ENCODE assay signal across 8 mouse cellular contexts in genomic region chr7:131054808-131055370, GRCm38 (mm10). TPM values are rescaled to one million over a fixed set of nuclear protein-coding genes. Genes with fewer than 3 reads are reported as not detected.
DNase-seq lines count a peak whose midpoint lies in the region; TF ChIP-seq lines count a peak whose summit lies in the region.

No protein-coding gene starts in this region.

- no peak overlapping the region for H3K27ac ChIP-seq in bone marrow macrophage, adult 2 months (ENCODE audit: insufficient read depth, low read depth, low read length)

- no peak overlapping the region for H3K4me3 ChIP-seq in lung, adult 2 months (replicated peaks; ENCODE audit: extremely low read depth, low read depth, low read length)
- no peak overlapping the region for H3K4me3 ChIP-seq in bone marrow macrophage, adult 2 months (ENCODE audit: insufficient read depth, low read length)

- H3K4me1 ChIP-seq in lung, adult 2 months (ENCODE audit: control insufficient read depth, insufficient read depth, low read length) = no peaks in the 10 kb centered on the region
- no peaks in the 10 kb centered on the region for H3K4me1 ChIP-seq in bone marrow macrophage, adult 2 months (ENCODE audit: control insufficient read depth, insufficient read depth, low read length)

- TF ChIP-seq CTCF in lung, adult 2 months (IDR thresholded peaks at IDR 0.05; ENCODE audit: insufficient read depth, low read length) = peak; percentile 22; the same call in 1 of the 2 replicates
- TF ChIP-seq CTCF in bone marrow macrophage, adult 2 months (IDR thresholded peaks at IDR 0.05; ENCODE audit: low read depth, low read length) = peak; percentile 44; the same call in 1 of the 2 replicates

- peak; percentile 8 to 9 for DNase-seq in cerebellum, postnatal 36 days
- no peak for DNase-seq in cerebellum, postnatal 4 days (ENCODE audit: low spot score in 2 of 2)
- DNase-seq in lung, adult 2 months = no peak
- DNase-seq in lung, postnatal 4 days = no peak
- DNase-seq in naive thymus-derived CD4-positive, alpha-beta T cell, adult 2 months (ENCODE audit: low read depth) = peak; percentile 62
- DNase-seq in urinary bladder, postnatal 25 days (ENCODE audit: low spot score) = no peak
- no peak for DNase-seq in testis, postnatal 14 days (ENCODE audit: low spot score)

- TF ChIP-seq POLR2A in lung, adult 2 months (IDR thresholded peaks at IDR 0.05; ENCODE audit: borderline replicate concordance, extremely low read depth, low read depth, low read length) = no peak
- TF ChIP-seq POLR2A in bone marrow macrophage, adult 2 months (IDR thresholded peaks at IDR 0.05; ENCODE audit: borderline replicate concordance, low read depth, low read length) = no peak

RNA-seq across cellular contexts. Expression of gene Dmbt1, which starts 23.0 kb away (rescaled TPM):
- polyA plus RNA-seq in lung, adult 2 months (2012; rRNA removed) = 0.12 and 4.0 TPM in 2 replicates
- polyA plus RNA-seq in bone marrow macrophage, adult 2 months (2012; ENCODE audit: insufficient read depth, insufficient read length, missing spikeins) = not detected in 2 replicates

Comparison
In these comparisons a context has a peak if more than half of its experiments do, and no peak if none do; other contexts are left out.
1. DNase-seq: peak in cerebellum, postnatal 36 days (2 of 2) and naive thymus-derived CD4-positive, alpha-beta T cell, adult 2 months (single experiment); none in cerebellum, postnatal 4 days (0 of 2), lung, adult 2 months (single experiment), lung, postnatal 4 days (0 of 2), urinary bladder, postnatal 25 days (single experiment) and testis, postnatal 14 days (single experiment).